Mouse (Mus musculus) heart, adult 8-10 months (tissue): ENCODE results near the gene Selenos. TPM values are rescaled to one million over a fixed set of nuclear protein-coding genes. Genes with fewer than 3 reads are reported as not detected.
A peak's percentile ranks its signal among the peaks of the same experiment; 100 is the strongest.

Experiments used
- DNase-seq: peaks from one replicate; pipeline ENCODE4 v3.0.0; 2022; ENCODE audit warnings: low spot score
- total RNA-seq, 4 experiments: library from RNA; stranded (reverse); gene quantifications; 2 replicates each; pipeline ENCODE4 v1.2.4; 2022

Selenos gene
- total RNA-seq: 10 to 100 TPM; 37.5 to 50.8 (median 38.9) TPM

GRCm38 (mm10) chr7:66079364-66080230 lies at the start of gene Selenos:
Selenos (plus strand) TSS chr7:66079649.
- peak; percentile 94 for DNase-seq

- DNase-seq: no peak
These were observed 42.6 kb upstream of the Selenos start for GRCm38 (mm10) chr7:66036809-66037208.

- DNase-seq: no peak
These were observed 41.2 kb upstream of the Selenos start for GRCm38 (mm10) chr7:66038261-66038660.

GRCm38 (mm10) chr7:66038730-66039129 lies 40.7 kb upstream of the Selenos start:
- no peak for DNase-seq

GRCm38 (mm10) chr7:66040026-66040814 lies 39.2 kb upstream of the Selenos start:
- no peak for DNase-seq

- DNase-seq: no peak
These were observed 35.6 kb upstream of the Selenos start, which contains the start of gene Gm45213 for GRCm38 (mm10) chr7:66043552-66044459. Gm45213 (plus strand) TSS chr7:66043602.

- DNase-seq: no peak
These were observed 34.8 kb upstream of the Selenos start for GRCm38 (mm10) chr7:66044617-66045016.

GRCm38 (mm10) chr7:66046921-66047918 lies 32.2 kb upstream of the Selenos start:
- DNase-seq: no peak

- no peak for DNase-seq
These were observed 31.5 kb upstream of the Selenos start for GRCm38 (mm10) chr7:66047975-66048374.

- no peak for DNase-seq
These were observed 30.8 kb upstream of the Selenos start for GRCm38 (mm10) chr7:66048446-66049230.

GRCm38 (mm10) chr7:66053946-66054483 lies 25.4 kb upstream of the Selenos start:
- DNase-seq: no peak

- DNase-seq: peak; percentile 37
These were observed 24.1 kb upstream of the Selenos start for GRCm38 (mm10) chr7:66055356-66055755.

- DNase-seq: no peak
These were observed 20.7 kb upstream of the Selenos start, which contains the start of gene Snrpa1 for GRCm38 (mm10) chr7:66058703-66059102. Snrpa1 (plus strand) TSS chr7:66059003.

- peak; percentile 89 for DNase-seq
These were observed 19.1 kb upstream of the Selenos start for GRCm38 (mm10) chr7:66060066-66060956.

- no peak for DNase-seq
These were observed 18.4 kb upstream of the Selenos start for GRCm38 (mm10) chr7:66061057-66061456.

GRCm38 (mm10) chr7:66076411-66076810 lies 3.0 kb upstream of the Selenos start:
- DNase-seq: no peak

GRCm38 (mm10) chr7:66080231-66080613 lies 773 bp downstream of the Selenos start:
- DNase-seq: no peak

GRCm38 (mm10) chr7:66083757-66084156 lies 4.3 kb downstream of the Selenos start:
- DNase-seq: no peak
